Mouse (Mus musculus) erythroid progenitor cell, adult 5-6 weeks (primary cell): ENCODE data around the gene Ccnf. TPM values are rescaled to one million over a fixed set of nuclear protein-coding genes. Genes with fewer than 3 reads are reported as not detected.
A peak's percentile ranks its signal among the peaks of the same experiment; 100 is the strongest.

ENCODE experiments used
- ATAC-seq: replicated peaks from 2 replicates; pipeline ENCODE4 v1.8.0; 2016; ENCODE audit warnings: moderate number of reproducible peaks, mild to moderate bottlenecking, moderate TSS enrichment, inconsistent platforms; ENCODE audit not compliant: poor library complexity, low FRiP score, severe bottlenecking
- total RNA-seq, 2 experiments: library from RNA; stranded (forward) in 1 of 2; stranded (reverse) in 1 of 2; fragments of 150-400 nt in 1 of 2; fragments of 186-747, 209-891 nt in 1 of 2; gene quantifications; 2 replicates each; pipeline versions ENCODE4 v1.2.3 to v1.2.4; 2015 to 2017; ENCODE audit warnings: low replicate concordance in 2 of 2

The Ccnf gene
- total RNA-seq (2015; ENCODE audit: low replicate concordance) (217 and 252 TPM in 2 replicates), total RNA-seq (2017; ENCODE audit: low replicate concordance) (391 and 426 TPM in 2 replicates)

- peak; percentile 95 for ATAC-seq
Observed at GRCm38 (mm10) chr17:24251320-24252069, at the start of gene Ccnf. Gene Ccnf (minus strand): TSS chr17:24251484.

- ATAC-seq: no peak
Observed at GRCm38 (mm10) chr17:24300651-24301050, 49.4 kb upstream of the Ccnf start.

DNA sequence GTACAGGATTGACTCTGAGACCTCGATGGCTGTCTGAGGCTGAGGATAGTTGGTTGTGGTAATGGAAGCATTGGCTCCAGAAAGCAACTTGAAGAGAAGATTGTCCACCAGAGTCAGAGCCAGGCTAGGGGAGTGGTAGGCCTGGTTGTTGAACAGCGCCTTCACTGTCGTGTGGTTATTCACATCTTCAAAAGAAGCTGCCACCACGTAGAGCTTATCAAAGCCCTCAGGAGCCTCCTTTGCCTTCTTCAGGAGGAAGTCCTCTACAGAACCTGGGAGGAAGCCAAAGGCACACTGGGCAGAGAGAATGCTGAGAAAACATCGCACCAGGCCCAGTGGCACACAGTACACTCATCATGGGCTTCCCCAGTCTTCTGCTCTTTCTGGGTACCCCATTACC lies 38.1 kb upstream of the Ccnf start:
- ATAC-seq: no peak

GRCm38 (mm10) chr17:24288477-24288876 lies 37.2 kb upstream of the Ccnf start:
- ATAC-seq: 0 out of 2 replicates have a peak, but pooled peaks have one; percentile 19

- no peak for ATAC-seq
Observed at GRCm38 (mm10) chr17:24285680-24286079, 34.4 kb upstream of the Ccnf start.

DNA sequence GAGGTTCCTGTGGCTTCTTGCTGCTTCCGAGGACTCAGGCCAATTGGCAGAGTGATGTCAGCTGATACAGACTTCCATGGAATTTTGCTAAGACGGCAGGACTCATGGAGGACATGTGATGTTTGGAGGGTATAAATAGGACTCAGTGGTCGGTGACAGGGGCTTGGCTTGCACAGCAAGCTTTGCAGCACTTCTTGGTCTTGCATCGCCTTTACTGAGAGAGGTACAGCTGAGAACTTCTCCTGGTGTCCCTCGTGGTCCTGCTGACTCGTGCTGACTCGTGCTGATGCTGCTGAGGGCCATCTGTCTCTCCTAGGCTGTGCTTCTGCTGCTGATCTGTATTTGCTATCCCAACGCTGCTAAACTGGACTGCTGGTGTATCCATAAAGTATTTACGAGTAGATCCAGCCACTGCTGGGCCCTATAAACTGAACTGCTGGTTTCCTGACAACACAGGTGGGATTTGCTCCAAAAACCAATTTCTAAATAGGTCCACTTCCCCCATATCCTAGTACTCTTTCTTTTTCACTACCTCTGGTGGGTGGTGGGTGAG lies 32.1 kb upstream of the Ccnf start:
- no peak for ATAC-seq

- ATAC-seq: no peak
Observed at GRCm38 (mm10) chr17:24282637-24283036, 31.4 kb upstream of the Ccnf start.

DNA sequence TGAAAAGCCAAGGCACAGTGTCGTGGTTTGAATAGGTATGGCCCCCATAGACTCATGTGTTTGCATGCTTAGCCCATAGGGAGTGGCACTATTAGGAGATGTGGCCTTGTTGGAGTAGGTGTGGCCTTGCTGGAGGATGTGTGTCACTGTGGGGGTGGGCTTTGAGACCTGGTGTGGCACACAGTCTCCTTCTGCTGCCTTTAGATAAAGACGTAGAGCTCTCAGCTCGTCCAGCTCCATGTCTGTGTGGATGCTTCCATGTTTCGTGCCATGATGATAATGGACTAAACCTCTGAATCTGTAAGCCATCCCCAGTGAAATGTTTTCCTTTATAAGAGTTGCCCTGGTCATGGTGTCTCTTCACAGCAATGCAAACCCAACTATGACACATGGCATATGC lies 28.6 kb upstream of the Ccnf start:
- ATAC-seq: no peak

- no peak for ATAC-seq
Observed at GRCm38 (mm10) chr17:24267133-24267532, 15.8 kb upstream of the Ccnf start.

- ATAC-seq: no peak
Observed at GRCm38 (mm10) chr17:24264766-24265165, 13.5 kb upstream of the Ccnf start.

DNA sequence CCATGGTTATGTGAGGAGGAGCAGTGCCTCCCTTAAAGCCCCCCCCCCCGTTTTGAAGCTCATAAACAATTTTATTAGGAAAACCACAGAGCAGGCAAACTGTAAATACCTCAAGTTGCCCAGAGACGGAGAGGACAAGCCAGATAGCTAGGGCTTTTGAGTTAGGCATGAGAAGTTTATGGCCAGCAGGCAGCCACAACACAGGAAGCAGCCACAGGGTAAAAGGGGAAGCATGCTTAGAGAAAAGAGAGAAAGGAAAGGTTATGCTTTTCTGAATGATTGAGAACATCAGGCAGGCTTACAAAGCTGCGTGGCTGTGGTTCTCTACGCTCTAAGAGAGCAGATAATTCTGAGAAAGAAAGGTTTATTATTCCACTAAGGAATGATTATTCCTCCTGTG lies 9.2 kb upstream of the Ccnf start:
- no peak for ATAC-seq

DNA sequence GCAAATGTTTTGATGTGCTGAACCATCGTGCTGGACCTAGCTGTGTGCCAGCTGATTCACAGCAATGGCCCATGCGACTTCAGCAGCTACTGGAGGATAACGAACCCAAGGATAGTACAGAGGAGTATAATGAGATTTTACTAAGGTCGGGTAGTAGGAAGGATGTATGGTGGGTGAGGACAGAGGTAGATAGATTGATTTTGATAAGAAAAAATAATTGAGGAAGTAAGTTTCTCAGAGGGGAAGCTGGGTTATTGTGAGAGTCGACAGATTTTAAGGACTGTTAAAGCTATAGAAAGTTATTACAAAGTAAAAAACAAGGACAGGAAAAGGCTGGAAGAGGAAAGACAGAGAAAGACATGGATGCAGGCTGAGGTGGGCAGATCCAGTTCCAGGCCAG lies 8.4 kb upstream of the Ccnf start:
- ATAC-seq: no peak

- ATAC-seq: no peak
Observed at GRCm38 (mm10) chr17:24258981-24259380, 7.7 kb upstream of the Ccnf start.

DNA sequence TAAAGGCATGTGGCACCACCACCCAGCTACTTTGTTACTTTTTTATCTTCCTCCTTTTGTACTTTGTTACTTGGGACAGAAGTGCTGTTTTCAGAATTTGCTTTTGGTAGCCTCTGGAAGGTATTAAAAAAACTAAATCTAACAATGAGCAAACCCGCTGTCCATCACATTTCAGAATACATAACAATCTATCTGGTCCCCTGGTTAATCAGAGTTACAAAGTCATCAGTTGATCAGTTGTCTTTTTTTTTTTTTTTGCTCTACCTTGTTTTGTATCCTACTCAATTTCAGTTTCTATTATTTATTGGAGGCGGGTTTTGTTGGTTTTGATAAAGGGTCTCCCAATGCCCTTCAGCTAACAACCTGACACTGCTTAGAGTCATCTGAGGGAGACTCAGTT lies 1.0 kb upstream of the Ccnf start:
- ATAC-seq: no peak

- ATAC-seq: 0 out of 2 replicates have a peak, but pooled peaks have one; percentile 0
Observed at GRCm38 (mm10) chr17:24250988-24251319, 330 bp downstream of the Ccnf start.

DNA sequence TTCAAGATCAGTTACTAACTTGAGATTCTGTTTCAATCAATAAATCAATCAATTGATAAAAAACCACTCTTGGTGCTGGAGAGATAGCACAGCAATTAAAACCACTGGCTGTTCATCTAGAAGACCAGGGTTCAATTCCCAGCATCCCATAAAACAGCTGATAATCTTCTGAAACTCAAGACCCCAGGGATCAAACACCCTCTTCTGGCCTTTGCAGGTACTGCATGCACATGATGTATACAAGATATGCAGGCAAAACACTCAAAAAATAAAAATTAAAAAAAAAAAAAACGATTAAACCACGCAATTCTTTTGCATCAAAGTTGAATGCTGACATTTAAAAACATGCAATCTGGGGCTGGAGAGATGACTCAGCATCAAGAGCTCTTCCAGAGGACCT lies 2.6 kb downstream of the Ccnf start:
- no peak for ATAC-seq

DNA sequence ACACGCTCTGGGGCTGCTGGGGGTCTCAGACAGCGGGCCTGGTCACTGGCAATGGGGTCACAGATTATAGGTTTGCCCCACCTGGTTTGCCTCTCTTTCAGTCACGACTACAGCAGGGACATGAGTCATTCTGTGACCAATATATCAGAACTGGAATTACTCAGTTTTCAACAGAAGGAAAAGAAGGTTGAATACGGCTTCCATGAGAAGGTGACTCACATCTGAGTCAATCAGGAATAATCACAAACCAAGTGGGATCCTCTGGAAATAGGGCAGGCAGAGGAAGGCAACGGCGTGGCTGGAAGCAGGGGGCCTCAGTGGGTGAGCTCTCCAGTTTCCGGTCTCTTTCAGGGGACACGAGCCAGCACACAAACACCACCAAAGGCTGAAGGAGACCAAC lies 7.2 kb downstream of the Ccnf start:
- ATAC-seq: no peak

GRCm38 (mm10) chr17:24243311-24243969 lies 7.8 kb downstream of the Ccnf start:
- no peak for ATAC-seq

GRCm38 (mm10) chr17:24236921-24237320 lies 14.4 kb downstream of the Ccnf start:
- ATAC-seq: no peak

DNA sequence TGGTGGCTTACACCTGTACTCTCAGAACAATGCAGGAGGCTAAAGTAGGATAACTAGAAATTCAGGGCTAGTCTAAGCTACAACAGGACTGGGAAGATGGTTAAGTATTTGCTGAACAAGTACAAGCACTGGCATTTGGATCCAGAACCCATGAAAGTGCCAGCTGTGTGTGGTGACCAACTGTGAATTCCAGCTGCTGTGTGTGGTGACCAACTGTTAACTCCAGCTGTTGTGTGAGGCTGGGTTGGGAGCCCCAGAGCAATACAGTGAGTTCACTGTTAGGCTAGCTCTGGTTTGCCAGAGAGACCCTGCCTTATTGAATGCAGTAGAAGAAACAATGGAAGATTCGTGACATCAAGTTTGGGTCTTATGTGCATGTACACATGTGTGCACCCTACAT lies 14.8 kb downstream of the Ccnf start:
- ATAC-seq: no peak

DNA sequence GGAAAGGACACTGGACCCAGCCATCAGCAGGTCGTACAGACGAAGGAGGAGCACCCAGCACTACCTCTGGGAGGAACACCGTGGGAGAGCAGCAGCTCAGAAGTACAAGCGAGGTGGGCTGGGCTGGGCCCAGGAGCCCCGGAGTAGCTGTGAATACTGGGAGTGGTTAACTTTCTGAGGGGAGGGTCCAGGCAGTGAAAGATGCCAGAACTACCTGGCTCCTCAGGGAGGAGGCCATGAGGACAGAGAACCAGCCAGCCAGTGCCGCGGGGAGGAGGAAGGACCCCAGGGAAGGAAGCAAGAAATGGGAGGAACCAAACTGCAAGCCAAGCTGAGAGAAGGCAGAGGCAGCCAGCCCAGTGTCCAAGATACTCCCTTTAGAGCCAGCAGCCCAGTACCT lies 23.3 kb downstream of the Ccnf start:
- ATAC-seq: no peak
